Mouse (Mus musculus): Measurements from ENCODE around the gene Nptxr. TPM values are rescaled to one million over a fixed set of nuclear protein-coding genes. Genes with fewer than 3 reads are reported as not detected.

Nptxr gene
- total RNA-seq, 2 experiments from 2014 or later = 756 to 804 TPM

GRCm38 (mm10) chr15:79794173-79794572 lies 10.4 kb downstream of the Nptxr start:
- H3K4me3 ChIP-seq = no peak overlapping the region
- no peak for DNase-seq (ENCODE audit: low spot score in 2 of 2)
- H3K27ac ChIP-seq = peak overlapping the region; percentile 86
- TF ChIP-seq CTCF (conservative IDR thresholded peaks at IDR 0.05) = no peak

GRCm38 (mm10) chr15:79793076-79793475 lies 11.5 kb downstream of the Nptxr start:
- H3K4me3 ChIP-seq = no peak overlapping the region
- peak overlapping the region; percentile 86 for H3K27ac ChIP-seq
- TF ChIP-seq CTCF (conservative IDR thresholded peaks at IDR 0.05) = peak; percentile 8; the same call in 1 of the 2 replicates
- DNase-seq (ENCODE audit: low spot score in 2 of 2) = no peak

- H3K27ac ChIP-seq = peak overlapping the region; percentile 86
- no peak overlapping the region for H3K4me3 ChIP-seq
- DNase-seq (ENCODE audit: low spot score in 2 of 2) = no peak
Measured at GRCm38 (mm10) chr15:79792455-79792854, 12.1 kb downstream of the Nptxr start.

GRCm38 (mm10) chr15:79791502-79791901 lies 13.1 kb downstream of the Nptxr start:
- H3K4me3 ChIP-seq = no peak overlapping the region
- no peak for TF ChIP-seq CTCF (conservative IDR thresholded peaks at IDR 0.05)

More at GRCm38 (mm10) chr15:79792455-79792854, 12.1 kb downstream of the Nptxr start:
- no peak for TF ChIP-seq CTCF (conservative IDR thresholded peaks at IDR 0.05)

DNA sequence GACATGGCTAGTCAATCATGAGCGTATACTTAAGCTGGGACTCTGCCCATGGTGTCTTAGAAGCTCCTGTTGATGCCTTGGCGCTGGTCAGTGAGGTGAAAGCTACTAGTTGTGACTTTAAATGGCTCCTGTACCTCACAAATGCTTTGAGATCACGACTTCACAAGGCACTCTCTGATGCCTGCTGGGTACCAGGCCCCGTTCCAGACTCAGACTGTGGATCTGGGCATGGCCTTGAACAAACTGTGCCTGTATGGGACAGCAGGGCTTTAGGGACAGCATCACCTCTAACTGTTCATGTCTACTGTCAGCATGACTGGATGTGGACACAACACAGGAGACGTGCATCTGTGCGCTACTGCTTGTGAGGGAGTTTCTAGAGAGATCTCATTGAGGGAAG lies 13.7 kb downstream of the Nptxr start:
- H3K27ac ChIP-seq = peak overlapping the region; percentile 23; the same call in 1 of the 2 replicates
- DNase-seq (ENCODE audit: low spot score in 2 of 2) = no peak
- TF ChIP-seq CTCF (conservative IDR thresholded peaks at IDR 0.05) = no peak
- no peak overlapping the region for H3K4me3 ChIP-seq

More at GRCm38 (mm10) chr15:79791502-79791901, 13.1 kb downstream of the Nptxr start:
- DNase-seq (ENCODE audit: low spot score in 2 of 2) = no peak
- peak overlapping the region; percentile 86 for H3K27ac ChIP-seq

GRCm38 (mm10) chr15:79790111-79790510 lies 14.5 kb downstream of the Nptxr start:
- Histone ChIP-seq H3K4me3 (no peak overlapping the region), H3K27ac (peak overlapping the region; percentile 6; the same call in 1 of the 2 replicates)
- no peak for TF ChIP-seq CTCF (conservative IDR thresholded peaks at IDR 0.05)
- no peak for DNase-seq (ENCODE audit: low spot score in 2 of 2)

DNA sequence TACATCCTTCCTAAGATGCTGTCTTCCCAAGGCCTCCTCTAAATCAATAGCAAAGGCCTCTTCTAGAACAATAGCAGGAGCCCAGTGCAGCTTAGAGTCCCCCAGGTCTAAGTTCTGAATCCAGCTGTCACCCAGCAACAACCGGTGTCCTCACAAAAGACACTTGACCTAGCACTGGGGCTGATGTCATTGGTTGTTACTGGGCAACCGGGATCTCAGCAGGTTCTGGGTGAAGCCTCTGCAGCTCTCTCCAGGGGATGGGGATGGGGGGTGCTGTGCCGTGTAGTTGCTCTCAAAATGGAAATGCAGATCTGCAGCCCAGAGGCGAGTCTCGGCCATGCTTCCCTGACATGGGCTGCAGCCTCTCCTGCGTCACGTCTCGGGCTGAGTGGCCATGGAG lies 16.8 kb downstream of the Nptxr start:
- H3K27ac ChIP-seq = peak overlapping the region; percentile 70
- no peak for TF ChIP-seq CTCF (conservative IDR thresholded peaks at IDR 0.05)
- no peak for DNase-seq (ENCODE audit: low spot score in 2 of 2)
- H3K4me3 ChIP-seq = no peak overlapping the region

GRCm38 (mm10) chr15:79785056-79785455 lies 19.5 kb downstream of the Nptxr start:
- Histone ChIP-seq H3K27ac (peak overlapping the region; percentile 70; the same call in 1 of the 2 replicates), H3K4me3 (no peak overlapping the region)
- DNase-seq (ENCODE audit: low spot score in 2 of 2) = no peak
- no peak for TF ChIP-seq CTCF (conservative IDR thresholded peaks at IDR 0.05)

GRCm38 (mm10) chr15:79777749-79778148 lies 26.8 kb downstream of the Nptxr start, which contains the start of gene Dnal4:
Gene Dnal4 (minus strand): TSS chr15:79777849.
- Histone ChIP-seq H3K27ac (0 out of 2 replicates have a peak within 1 kb of the TSS, but pooled peaks have one; percentile 61), H3K4me3 (no peak within 1 kb of the TSS)
- DNase-seq (ENCODE audit: low spot score in 2 of 2) = no peak
- TF ChIP-seq CTCF (conservative IDR thresholded peaks at IDR 0.05) = no peak

- H3K27ac ChIP-seq = peak overlapping the region; percentile 98
- TF ChIP-seq CTCF (conservative IDR thresholded peaks at IDR 0.05) = no peak
- no peak for DNase-seq (ENCODE audit: low spot score in 2 of 2)
- H3K4me3 ChIP-seq = peak overlapping the region; percentile 89
Measured at GRCm38 (mm10) chr15:79775662-79776061, 28.9 kb downstream of the Nptxr start.

GRCm38 (mm10) chr15:79774117-79775027 lies 30.2 kb downstream of the Nptxr start:
- peak overlapping the region; percentile 89 for H3K4me3 ChIP-seq
- DNase-seq (ENCODE audit: low spot score in 2 of 2) = peak; percentile 92 to 98
- H3K27ac ChIP-seq = peak overlapping the region; percentile 98
- no peak for TF ChIP-seq CTCF (conservative IDR thresholded peaks at IDR 0.05)

DNA sequence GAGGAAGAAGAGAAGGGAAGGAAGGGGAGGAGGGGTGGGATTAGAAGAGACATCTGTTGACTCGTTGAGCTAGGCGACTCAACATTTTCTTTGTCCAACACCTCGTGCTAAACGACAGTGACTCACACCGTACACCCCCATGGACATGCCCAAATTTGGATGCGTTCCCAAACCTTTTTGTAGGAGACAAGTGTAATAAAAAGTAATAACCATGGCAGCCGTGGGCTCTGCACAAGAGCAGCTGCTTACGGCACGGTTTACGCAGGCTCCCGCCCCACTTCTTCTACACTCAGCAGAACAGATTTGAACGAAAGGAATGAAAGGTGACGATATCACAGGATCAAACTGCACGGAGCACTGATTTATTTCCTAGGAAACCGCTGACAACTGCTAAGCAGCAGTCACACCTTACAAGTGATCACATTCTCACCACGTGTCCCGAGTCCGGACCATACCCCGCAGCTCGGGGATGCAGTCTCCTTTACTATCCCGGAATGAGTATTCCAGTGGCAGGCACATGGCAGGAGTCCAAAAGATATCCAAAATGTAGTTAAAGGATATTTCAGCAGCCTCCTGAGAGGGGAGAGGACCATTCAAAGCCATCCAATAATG lies 33.8 kb downstream of the Nptxr start:
- peak in 1 of 2 experiments; percentile 73 for DNase-seq (ENCODE audit: low spot score in 2 of 2)
- H3K27ac ChIP-seq = peak overlapping the region; percentile 92
- TF ChIP-seq CTCF (conservative IDR thresholded peaks at IDR 0.05) = no peak
- H3K4me3 ChIP-seq = no peak overlapping the region

- Histone ChIP-seq H3K27ac (peak overlapping the region; percentile 92), H3K4me3 (no peak overlapping the region)
- no peak for TF ChIP-seq CTCF (conservative IDR thresholded peaks at IDR 0.05)
- no peak for DNase-seq (ENCODE audit: low spot score in 2 of 2)
Measured at GRCm38 (mm10) chr15:79768302-79768701, 36.3 kb downstream of the Nptxr start.
